Mouse (Mus musculus) gastrocnemius, postnatal 36 days (tissue): ENCODE results near the gene Mprip. TPM values are rescaled to one million over a fixed set of nuclear protein-coding genes. Genes with fewer than 3 reads are reported as not detected.
"Not testable (repeated sequence)": the region's sequence is repeated elsewhere in the genome, so short reads cannot be mapped to it uniquely, and the experiment has no call there.

Experiments
- DNase-seq, 2 experiments: peaks; one replicate each; pipeline ENCODE4 v3.0.0; 2022
- intact Hi-C: fragments of 180-260 bp; cut with DNase I; formaldehyde crosslinking; loops from one replicate; pipeline ENCODE4 v1.15.1; 2025
- total RNA-seq, 2 experiments: library from RNA; stranded (reverse); gene quantifications; 2 replicates each; pipeline ENCODE4 v1.2.3; 2021

The Mprip gene
- total RNA-seq, 2 experiments from 2014 or later: 65.7 to 76.2 TPM

DNA sequence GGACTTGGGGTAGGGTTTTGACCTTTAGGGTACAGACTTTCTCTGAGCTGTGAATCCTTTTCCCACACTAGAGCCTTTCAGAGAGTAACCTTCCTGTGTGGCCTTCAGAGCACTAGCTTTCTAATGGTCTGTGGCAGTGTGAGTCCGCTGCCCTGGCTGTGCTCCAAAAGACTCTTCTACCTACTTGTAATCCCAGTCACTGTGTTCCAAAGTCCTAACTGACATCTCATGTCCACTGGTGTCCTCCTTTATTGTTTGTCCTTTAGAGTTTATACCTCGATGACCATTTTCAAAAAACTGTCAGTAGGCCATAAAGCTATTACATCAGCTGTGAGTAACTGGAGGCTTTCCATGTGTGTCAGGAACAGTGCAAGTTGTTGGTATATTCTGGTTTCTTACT lies 44.0 kb downstream of the Mprip start:
- no peak for DNase-seq
- intact Hi-C loops: loop anchor here (5.0 kb wide), 1 partner anchor 43 kb away; the partner anchor contains the start of gene Mprip

DNA sequence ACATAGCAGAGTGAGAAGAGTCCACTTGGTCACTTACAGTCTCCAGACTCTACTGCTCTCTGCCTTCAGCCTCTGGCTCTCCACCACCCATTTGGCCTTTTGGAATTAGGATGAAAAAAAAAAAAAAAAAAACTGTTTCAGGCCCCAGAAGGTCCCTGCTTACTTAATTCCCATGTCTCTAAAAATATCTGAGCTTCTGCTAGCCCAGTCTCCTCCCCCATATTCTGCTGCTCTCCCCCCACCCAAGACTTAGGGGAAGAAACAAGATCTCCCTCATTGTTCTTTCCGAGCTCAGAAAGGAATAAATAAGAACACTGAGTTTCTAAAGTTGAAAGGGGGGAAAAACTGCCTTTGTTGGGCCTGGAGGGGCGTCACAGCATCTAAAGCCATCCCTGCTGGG lies 46.4 kb downstream of the Mprip start:
- DNase-seq: no peak
- intact Hi-C loops: loop anchor here (5.0 kb wide), 1 partner anchor 45 kb away; the partner anchor contains the start of gene Mprip

DNA sequence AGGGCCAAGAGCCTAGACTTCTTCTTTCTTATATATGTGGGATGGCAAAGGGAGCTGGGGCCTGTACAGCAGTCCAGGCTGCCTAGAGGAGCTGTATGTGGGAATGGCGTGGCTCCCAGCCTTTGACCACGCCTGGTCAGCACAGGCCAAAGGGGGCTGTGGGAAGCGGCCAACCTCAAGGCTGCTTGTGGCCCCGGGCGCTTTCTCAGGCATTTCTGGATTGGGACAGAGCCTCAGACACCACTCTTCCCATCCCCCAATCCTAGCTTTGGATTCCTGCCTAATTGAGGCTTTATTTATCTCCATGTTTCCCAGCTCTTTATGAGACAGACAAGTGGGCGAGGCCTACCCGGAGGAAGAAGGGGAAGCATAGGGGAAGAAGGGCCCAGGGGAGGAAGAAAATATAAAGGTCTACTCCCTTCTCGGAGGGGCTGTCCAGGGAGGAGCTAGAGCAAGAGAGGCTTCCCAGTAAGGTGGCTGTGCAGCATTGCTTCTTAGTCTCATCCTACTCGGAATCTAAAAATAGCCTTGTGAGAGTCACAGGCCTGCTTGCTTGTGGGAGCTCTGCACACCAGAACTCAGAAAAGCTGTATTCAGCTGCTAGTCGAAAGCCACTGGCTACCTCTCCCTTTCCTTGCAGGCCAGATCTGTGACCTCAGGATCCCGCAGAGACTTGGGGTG lies 47.0 kb downstream of the Mprip start:
- intact Hi-C loops: loop anchor here (5.0 kb wide), 1 partner anchor 46 kb away; the partner anchor contains the start of gene Mprip
- DNase-seq: peak; percentile 54 to 59

DNA sequence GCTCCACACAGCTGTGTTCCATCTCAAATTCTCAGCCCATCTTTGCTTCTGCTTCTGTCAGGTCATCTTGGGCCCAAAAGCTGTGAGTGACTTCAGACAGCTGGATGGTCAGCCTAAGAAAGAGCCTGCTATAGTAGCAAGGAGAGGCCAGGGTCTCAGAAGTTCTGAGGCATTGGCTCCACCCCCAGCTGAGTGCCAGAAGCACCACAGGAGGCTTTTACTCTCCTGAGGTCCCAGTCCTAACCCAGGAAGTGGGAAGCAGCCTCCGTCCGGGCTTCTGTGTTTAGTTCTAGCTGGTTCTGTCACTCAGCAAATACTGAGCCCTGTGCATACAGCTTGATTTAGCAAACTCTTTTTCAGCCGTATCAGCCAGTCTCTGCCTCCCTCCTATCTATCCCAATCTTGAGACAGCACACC lies 54.3 kb downstream of the Mprip start:
- intact Hi-C loops: no loop called here
- no peak for DNase-seq

DNA sequence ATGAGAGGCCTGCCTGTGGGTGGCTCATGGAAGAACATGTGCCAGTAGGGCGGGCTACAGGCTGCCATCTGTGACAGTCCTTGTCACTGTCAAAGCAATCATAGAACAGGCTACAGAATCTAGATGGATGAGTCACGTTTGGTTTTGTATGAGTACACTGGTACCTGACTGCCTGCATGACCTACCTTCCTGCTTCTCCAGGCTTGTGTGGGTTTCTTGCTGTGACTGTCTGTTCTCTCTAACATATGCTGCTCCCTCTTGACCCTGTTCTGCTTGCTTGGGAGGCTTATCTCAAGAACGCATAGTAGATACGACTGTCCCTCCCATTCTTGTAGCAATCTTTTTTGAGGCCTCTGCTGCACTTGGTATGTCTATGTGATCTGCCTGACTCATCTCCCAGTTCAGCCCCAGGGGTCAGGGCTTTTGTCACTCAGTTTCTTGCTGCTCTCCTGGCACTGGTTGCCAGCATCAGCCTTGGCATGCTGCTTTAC lies 56.7 kb downstream of the Mprip start:
- DNase-seq: no peak
- intact Hi-C loops: no loop called here

DNA sequence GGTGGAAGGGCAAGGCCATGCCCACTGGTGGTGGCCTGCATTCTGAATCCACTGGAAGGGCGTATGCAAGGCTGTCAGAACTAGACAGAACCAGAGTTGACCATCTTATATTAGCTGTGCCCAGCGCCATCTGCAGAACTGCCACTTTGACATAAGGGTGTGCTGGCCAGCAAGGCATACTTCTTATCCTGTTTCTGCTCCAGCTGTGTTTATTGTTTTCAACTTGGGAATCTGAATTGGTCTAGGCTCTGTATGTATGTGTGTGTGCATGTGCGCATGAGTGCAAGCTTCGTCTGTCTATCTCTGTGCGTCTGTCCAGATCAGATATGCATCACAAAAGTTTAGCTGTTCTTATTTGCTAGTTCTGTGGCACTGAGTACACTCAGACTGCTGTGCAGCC lies 58.1 kb downstream of the Mprip start:
- DNase-seq: no peak
- intact Hi-C loops: no loop called here

DNA sequence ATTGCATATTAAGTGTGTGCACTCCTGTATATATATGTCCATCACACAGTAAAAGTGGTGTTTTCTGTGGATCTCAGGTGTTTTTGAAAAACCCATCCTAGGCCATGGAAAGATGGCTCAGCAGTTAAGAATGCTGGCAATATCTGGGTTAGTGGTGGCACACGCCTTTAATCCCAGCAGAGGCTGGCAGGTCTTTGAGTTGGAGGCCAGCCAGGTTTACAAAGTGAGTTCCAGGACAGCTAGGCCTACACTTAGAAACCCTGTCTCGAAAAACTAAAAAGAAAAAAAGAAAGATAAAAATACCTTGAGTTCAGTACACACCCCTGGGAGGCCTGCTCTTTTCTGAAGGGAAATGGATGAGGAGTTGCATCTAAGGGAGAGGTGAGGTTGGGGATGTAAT lies 60.3 kb downstream of the Mprip start:
- intact Hi-C loops: no loop called here
- DNase-seq: no peak

DNA sequence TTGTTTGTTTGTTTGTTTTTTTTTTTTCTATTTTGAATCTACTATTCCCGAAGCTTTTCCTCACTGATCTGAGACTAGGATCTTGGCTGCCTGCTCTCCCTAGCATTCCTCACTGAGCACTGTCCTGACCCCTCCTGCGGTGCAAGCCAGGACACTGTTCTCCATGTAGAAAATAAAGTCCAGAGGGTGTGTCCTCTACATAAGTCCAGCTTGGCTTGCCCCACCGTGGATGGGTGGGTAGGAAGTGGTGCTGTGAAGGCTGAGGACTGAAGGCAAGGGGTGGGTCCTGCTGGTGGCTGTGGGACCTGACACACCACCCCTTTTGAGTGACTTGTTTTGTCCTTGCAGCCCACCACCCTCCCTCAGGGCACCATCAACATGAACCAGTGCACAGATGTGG lies 66.1 kb downstream of the Mprip start:
- intact Hi-C loops: no loop called here
- DNase-seq: no peak

DNA sequence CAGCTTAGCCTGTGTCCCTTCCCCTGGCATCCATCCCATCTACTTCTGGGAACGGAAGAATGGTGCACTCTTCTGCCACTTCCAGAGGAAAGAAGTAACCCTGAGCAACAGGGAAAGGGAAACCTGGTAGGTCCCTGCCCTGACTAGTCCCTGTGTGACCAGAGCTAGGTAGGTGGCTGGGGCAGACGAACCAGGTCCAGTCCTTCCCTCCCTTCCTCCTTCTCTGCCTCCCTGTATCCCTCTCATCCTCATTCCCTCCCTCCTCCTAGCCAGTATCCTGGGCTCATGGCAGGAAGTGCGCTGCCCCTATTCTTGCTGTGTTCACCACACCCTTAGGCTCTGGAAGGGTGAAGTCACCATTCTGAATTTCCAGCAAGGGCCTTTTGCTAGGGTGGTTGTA lies 70.7 kb downstream of the Mprip start:
- no peak for DNase-seq
- intact Hi-C loops: loop anchor here (2.0 kb wide), 1 partner anchor 99 kb away; no protein-coding TSS in a partner anchor

DNA sequence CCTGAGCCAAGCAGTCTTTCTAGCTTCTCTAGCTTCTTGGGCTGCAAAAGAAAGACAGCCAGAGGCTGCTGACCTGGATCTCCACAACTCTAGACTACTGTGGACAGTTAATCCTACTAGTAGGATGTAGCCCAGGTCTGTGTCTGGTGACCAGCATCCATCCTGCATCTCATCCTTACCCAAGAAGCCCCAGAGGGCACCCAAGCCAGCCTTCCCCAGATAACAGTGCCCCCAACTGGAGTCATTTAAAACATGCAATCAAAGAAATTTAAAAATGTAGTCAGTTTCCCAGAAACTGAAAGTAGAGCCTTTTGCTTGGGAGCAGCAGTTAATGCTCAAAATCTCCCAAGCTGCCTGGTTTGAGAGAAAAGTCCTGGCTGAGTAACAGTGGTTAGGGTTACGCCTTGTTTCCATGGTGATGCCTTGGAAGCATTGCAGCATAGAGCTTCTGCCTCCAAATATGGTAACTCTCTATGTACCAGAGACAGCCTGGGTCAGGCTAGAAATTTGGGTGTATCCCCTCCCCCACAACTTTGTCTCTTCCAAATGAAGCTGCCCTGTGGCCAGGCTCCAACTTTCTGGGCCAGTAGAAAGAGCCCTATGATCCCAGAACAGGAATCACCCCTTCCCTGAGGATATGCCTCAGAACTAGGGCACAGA lies 71.4 kb downstream of the Mprip start:
- intact Hi-C loops: loop anchor here (2.0 kb wide), 1 partner anchor 100 kb away; no protein-coding TSS in a partner anchor
- DNase-seq: peak; percentile 39 to 72

DNA sequence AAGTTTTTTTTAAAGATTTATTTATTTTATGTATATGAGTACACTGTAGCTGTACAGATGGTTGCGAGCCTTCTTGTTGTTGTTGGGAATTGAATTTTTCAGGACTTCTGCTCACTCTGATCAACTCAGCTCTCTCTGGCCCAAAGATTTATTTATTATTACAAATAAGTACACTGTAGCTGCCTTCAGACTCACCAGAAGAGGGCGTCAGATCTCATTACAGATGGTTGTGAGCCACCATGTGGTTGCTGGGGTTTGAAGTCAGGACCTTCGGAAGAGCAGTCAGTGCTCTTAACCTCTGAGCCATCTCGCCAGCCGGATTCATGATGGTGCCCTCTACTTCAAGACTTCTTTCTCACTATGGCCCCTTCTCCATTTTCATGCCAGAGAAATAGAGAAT lies 72.5 kb downstream of the Mprip start:
- not testable (repeated sequence) for DNase-seq
- intact Hi-C loops: loop anchor here (2.0 kb wide), 1 partner anchor 101 kb away; no protein-coding TSS in a partner anchor

DNA sequence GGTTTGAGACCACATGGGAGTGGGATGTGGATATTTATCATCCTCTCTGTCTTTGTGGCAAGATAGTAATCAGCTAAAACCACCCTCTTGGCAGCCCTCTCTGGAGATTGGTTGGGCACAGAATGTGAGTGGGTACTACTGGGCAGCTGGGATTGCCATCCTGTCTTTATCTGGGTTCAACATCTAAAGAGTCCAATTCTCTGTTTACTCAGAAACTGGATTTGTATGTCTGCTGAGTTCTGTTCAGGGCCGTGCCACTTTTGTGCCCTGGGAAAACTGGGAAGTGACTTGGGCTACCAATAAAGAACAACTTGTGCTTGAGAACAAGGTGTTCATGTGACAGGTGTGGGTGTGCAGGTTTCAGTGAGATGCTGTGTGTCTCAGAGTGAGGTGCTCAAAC lies 73.2 kb downstream of the Mprip start:
- DNase-seq: no peak
- intact Hi-C loops: no loop called here

DNA sequence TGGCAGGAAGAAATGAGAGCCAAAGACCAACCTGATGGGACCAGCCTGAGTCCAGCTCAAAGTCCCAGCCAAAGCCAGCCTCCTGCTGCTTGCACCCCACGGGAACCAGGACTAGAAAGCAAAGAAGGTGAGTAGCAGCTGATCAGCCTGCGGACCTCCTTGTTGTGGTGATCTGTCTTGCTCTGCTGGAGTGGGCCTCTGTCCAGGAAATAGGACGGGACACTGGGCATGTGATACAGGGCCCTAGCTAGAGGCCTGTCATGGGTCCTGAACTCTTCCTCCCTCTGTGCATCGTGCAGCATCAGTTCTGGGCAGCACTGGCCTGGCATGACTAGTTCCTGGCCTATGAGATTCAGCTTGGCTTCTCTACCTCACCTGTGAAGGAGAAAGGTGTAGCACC lies 74.8 kb downstream of the Mprip start:
- intact Hi-C loops, DNase-seq: not testable (repeated sequence)

DNA sequence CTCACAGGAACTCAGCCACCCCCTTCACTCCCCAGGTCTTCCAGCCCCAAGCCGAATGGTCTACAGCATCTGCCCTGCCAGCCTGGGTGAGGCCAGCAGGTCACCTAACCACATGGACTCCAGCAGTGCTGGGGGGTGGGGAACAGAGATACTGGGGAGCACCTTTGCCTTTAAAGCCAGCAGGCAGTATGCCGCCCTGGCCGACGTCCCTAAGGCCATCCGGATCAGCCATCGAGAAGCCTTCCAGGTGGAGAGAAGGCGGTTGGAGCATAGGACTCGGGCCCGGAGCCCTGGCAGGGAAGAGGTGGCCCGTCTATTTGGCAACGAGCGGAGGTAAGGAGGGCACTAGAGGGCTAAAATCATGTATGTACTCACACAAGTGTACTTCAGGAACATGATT lies 76.1 kb downstream of the Mprip start:
- no peak for DNase-seq
- intact Hi-C loops: no loop called here

DNA sequence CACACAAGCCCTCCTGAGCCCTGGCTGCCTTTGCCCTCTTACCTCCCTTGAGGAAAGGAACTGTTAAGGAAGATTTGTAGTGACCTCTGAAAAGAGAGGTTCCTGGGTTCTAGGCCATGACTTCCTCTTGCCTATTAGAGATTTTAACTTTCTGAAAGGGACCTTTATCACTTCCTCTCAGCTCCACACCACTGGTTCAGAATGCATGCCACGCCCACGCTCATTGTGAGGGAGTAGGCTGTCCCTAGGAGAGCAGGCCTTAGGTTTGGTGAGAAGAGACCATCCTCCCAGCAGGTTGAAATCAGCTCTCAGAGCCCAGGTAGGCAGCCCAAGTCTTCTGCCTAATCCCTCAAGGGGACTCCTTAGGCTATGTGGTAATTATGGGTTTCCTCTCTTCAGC lies 78.9 kb downstream of the Mprip start:
- intact Hi-C loops: loop anchor here (10.0 kb wide), 2 partner anchors 215 to 455 kb away; partner anchors contain the start of gene Zkscan17
- DNase-seq: no peak

DNA sequence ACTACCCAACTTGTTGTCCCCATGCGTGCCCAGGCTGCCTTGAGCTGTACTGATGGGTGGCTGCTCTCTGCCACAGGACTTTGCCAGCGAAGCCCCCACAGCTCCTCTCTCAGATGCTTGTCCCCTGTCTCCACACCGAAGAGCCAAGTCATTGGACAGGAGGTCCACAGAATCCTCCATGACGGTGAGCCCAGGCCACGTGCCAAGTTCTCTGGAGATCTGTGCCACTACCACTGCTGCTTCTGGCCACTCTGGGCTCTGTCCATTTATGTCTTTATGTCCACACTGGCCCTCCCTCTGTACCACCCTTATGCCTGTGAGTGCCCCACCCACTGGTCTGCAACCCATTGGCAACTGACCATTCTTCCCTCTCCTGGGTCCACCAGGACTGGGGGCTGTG lies 80.8 kb downstream of the Mprip start:
- no peak for DNase-seq
- intact Hi-C loops: loop anchor here (10.0 kb wide), 2 partner anchors 217 to 457 kb away; partner anchors contain the start of gene Zkscan17

DNA sequence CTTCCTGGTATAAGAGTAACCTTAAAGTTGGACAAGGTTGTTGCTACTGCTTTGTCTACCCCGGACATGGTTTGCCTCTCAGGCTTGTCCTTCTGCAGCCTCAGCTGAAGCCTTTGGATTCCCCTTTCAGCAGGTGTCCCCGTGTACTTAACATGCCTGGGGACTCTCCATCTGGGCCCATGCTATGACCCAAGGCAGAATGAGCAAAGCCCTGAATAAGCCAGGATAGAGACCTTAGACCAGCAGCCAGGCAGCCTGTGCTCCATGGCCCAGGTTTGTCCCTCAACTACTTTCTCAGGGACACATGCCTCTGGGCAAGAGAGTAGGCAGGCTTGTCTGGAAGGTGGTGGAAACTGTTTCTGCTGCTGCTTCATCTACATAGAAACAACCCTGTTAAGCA lies 82.2 kb downstream of the Mprip start:
- intact Hi-C loops: loop anchor here (10.0 kb wide), 2 partner anchors 219 to 459 kb away; partner anchors contain the start of gene Zkscan17
- DNase-seq: no peak

DNA sequence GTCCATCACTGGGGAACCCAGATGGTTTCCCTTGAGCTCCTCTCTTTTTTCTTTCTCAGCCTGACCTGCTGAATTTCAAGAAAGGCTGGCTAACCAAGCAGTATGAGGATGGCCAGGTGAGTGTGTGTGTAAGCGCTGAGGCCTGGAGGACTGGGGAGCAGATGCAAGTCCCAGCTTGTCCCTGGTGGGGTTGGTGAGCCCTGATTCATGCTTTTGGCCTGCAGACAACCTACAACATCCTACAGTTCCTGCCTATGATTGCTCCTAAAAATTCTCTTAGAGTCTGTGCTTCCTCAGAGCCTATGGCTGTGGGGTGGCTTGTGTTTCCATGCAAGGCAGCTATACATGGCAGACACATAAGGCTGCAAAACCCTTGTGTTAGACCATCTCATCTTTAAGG lies 82.6 kb downstream of the Mprip start:
- intact Hi-C loops: loop anchor here (10.0 kb wide), 2 partner anchors 219 to 459 kb away; partner anchors contain the start of gene Zkscan17
- no peak for DNase-seq

DNA sequence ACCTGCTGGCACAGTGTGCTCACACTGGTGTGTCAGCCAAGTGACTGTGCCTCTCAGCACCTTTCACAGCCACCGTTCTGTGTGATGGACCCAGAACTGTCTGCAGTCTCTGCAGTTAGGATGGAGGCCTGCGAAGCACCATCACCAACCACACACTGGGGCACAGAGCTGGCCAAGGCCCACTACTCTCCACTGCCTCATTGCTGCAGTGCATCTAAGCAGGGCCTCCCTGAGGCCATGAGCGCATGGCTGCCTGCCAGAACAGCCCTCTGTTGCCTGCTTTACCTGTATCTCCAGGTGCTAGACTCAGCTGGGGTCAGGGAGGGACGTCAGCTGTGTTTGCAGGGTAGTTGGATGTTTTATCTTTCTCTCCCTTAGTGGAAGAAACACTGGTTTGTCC lies 83.3 kb downstream of the Mprip start:
- no peak for DNase-seq
- intact Hi-C loops: loop anchor here (10.0 kb wide), 2 partner anchors 220 to 460 kb away; partner anchors contain the start of gene Zkscan17

DNA sequence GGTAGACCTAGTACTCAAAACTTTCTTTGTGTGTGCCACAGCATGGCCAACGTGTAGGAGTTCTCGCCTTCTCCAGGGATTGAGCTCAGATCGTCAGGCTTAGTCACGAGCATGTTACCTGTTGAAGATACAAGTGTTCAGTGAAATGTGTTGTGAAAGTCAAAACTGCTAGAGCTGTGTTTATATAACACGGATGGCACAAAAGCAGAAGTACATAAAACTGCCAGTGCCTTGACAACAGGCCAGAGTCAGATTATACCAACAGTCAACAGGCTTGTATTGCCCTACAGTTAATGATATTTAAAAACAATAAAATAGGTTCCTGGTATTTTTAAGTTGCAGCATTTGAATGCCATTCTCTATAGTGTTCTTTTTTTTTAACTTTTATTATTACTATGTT lies 84.7 kb downstream of the Mprip start:
- intact Hi-C loops: loop anchor here (10.0 kb wide), 2 partner anchors 221 to 461 kb away; partner anchors contain the start of gene Zkscan17
- no peak for DNase-seq

DNA sequence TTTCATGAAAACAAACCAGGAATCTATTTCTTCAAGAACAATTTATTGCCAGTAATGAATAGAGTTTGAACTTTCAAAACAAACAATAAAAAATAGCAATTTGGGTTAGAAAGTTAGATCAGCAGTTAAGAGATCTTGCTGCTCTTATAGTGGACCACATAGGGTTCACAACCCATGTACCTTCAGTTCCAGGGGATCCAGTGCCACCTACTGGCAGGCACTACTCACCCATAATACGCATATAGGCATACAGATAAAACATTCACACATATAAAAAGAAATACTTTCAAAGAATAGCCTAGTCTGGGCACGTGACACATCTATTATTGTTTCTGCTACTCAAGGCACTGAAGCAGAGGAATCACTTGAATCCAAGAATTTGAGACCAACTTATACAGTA lies 85.5 kb downstream of the Mprip start:
- intact Hi-C loops: loop anchor here (10.0 kb wide), 2 partner anchors 222 to 462 kb away; partner anchors contain the start of gene Zkscan17
- DNase-seq: no peak
